Mouse (Mus musculus) intestine, embryonic 15.5 days (tissue): ENCODE results near the gene BC005561. TPM values are rescaled to one million over a fixed set of nuclear protein-coding genes. Genes with fewer than 3 reads are reported as not detected.
A peak's percentile ranks its signal among the peaks of the same experiment; 100 is the strongest.

ENCODE experiments used
- ATAC-seq: fragments of 200-750 bp; cut with Nextera tagmentation; 2 replicates; pipeline ENCODE4 v1.8.0; 2017; ENCODE audit warnings: moderate TSS enrichment, moderate library complexity
- H3K27ac ChIP-seq: fragments of 300-500 bp; sonication (generic); 2 replicates; pipeline ENCODE4 v1.5.1; 2015; ENCODE audit warnings: mild to moderate bottlenecking, inconsistent platforms
- H3K27me3 ChIP-seq: fragments of 300-500 bp; sonication (generic); replicated peaks from 2 replicates; pipeline ENCODE4 v1.6.1; 2015; ENCODE audit warnings: inconsistent platforms
- H3K36me3 ChIP-seq: fragments of 300-500 bp; sonication (generic); 2 replicates; pipeline ENCODE4 v1.6.1; 2015; ENCODE audit warnings: inconsistent platforms
- H3K4me1 ChIP-seq: fragments of 300-500 bp; sonication (generic); replicated peaks from 2 replicates; pipeline ENCODE4 v1.6.1; 2015; ENCODE audit warnings: inconsistent platforms
- H3K4me2 ChIP-seq: fragments of 300-500 bp; sonication (generic); replicated peaks from 2 replicates; pipeline ENCODE4 v1.6.1; 2015; ENCODE audit warnings: mild to moderate bottlenecking, inconsistent platforms
- H3K4me3 ChIP-seq: fragments of 300-500 bp; sonication (generic); replicated peaks from 2 replicates; pipeline ENCODE4 v1.5.1; 2015; ENCODE audit warnings: inconsistent platforms
- H3K9ac ChIP-seq: fragments of 300-500 bp; sonication (generic); 2 replicates; pipeline ENCODE4 v1.6.1; 2015; ENCODE audit warnings: inconsistent platforms
- H3K9me3 ChIP-seq: fragments of 300-500 bp; sonication (generic); 2 replicates; pipeline ENCODE4 v1.6.1; 2016; ENCODE audit warnings: inconsistent platforms
- WGBS: fragments of 180-500 bp; shearing (Covaris S2); methylation state at CpG from one replicate; pipeline ENCODE4 v1.1.7; 2015; 5-methylcytosine and 5-hydroxymethylcytosine counted together
- polyA plus RNA-seq: library from polyadenylated mRNA; unstranded; fragments of >200 nt; fragmentation: Nextera tagmentation; extraction: Ambion mirVana; gene quantifications from 2 replicates; pipeline ENCODE4 v1.2.1, GENCODE M21; 2015

Gene BC005561
- 9.1 and 9.4 TPM in 2 replicates for polyA plus RNA-seq

DNA sequence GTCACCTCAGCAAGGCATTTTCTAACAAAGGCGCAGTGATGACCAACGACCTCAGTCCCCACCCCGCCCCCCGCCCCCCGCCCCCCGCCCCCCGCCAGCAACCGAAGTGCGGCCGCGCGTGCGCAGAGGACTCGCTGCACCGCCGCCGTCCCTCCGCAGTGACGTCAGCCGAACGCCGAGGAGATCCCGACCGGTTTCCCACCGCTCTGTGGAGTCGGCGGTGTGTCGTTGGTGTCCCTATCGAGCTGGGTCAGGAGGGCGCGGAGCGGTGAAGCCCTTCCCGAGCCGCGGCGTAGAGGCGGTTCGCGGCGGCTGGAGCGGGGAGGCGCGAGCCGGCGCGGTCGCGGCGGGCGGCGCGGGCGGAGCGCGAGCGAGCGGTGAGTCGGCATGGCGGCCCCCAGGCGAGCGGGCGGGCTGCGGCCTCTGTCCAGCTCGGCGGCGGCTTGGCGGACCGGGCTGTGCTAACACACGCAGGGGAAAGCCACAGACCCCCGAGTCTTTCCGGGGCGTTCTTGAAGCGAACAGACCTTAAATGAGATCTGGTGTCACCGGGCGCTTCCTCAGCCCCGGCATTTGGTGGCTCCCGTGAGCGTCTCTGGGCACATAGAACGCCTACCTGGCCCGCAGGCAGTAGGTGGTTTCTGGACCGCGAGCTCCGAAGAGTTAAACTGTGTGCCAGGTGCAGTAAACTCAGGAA, at the start of gene BC005561:
Gene BC005561 (plus strand): TSS at position 158 of the 697 bp plus-strand sequence.
- WGBS: under 1% methylated on average over 79 of the region's 83 CpGs
- no peaks in the 10 kb centered on the region for H3K9me3 ChIP-seq
- H3K27me3 ChIP-seq: no peaks in the 10 kb centered on the region
- H3K9ac ChIP-seq: peak within 1 kb of the TSS; percentile 89
- H3K27ac ChIP-seq: peak within 1 kb of the TSS; percentile 93
- H3K4me3 ChIP-seq: peak within 1 kb of the TSS; percentile 83
- H3K36me3 ChIP-seq: peaks cover 7% of the 10 kb centered on the region
- H3K4me2 ChIP-seq: peak within 1 kb of the TSS; percentile 65
- no peaks in the 10 kb centered on the region for H3K4me1 ChIP-seq
- peak; percentile 96 for ATAC-seq

DNA sequence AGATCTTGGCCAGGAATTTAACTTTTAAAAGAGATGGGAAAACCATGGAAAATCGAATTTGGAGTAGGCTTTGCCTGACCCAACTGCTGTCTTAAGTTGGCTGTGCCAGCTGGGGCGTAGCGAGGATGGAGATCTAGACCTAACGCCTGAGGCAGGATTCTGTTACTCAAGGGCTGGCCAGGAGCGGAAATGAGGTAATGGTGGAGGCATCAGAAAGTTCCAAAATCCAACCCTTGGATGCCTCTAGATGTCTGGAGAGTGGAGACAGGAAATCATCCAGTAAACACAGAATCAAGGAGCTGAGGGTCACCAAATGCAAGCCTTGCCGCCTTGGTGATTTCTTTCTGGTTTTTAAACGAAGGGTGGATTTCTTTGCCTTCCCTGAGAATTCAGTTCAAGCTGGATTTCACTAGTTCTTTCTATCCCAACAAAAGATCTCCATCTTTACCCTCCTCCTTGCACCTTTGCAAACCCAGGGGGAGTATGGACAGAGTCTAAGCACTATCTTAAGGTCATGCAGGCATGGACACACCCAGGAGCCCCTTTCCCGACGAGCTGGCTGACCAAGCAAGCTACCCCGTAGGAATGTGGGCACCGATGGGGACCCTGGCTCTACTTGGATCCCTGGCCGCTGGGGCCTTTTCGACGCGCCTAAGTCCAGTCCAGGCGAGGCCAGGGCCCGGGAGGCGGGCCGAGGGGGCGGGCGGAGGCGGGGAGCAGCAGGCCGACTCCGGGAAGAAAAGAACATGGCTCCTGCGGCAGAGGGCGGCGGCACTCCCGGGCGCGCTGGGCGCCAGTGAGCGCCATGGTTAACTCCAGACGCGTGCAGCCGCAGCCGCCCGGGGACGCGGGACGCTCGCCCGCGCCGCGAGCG, 49.1 kb upstream of the BC005561 start, which contains the start of gene Pkd2:
Gene Pkd2 (plus strand): TSS at position 619 of the 874 bp plus-strand sequence.
- H3K9ac ChIP-seq: peak within 1 kb of the TSS; percentile 91
- H3K4me2 ChIP-seq: peak within 1 kb of the TSS; percentile 79
- peak within 1 kb of the TSS; percentile 98 for H3K4me3 ChIP-seq
- H3K36me3 ChIP-seq: 0 out of 2 replicates have a peak, but pooled peaks cover 3% of the 10 kb centered on the region
- no peaks in the 10 kb centered on the region for H3K27me3 ChIP-seq
- ATAC-seq: peak; percentile 97
- H3K27ac ChIP-seq: peak within 1 kb of the TSS; percentile 96
- 8% methylated on average over 46 of the region's 46 CpGs for WGBS
- no peaks in the 10 kb centered on the region for H3K9me3 ChIP-seq
- H3K4me1 ChIP-seq: 0 out of 2 replicates have a peak, but pooled peaks cover 4% of the 10 kb centered on the region

DNA sequence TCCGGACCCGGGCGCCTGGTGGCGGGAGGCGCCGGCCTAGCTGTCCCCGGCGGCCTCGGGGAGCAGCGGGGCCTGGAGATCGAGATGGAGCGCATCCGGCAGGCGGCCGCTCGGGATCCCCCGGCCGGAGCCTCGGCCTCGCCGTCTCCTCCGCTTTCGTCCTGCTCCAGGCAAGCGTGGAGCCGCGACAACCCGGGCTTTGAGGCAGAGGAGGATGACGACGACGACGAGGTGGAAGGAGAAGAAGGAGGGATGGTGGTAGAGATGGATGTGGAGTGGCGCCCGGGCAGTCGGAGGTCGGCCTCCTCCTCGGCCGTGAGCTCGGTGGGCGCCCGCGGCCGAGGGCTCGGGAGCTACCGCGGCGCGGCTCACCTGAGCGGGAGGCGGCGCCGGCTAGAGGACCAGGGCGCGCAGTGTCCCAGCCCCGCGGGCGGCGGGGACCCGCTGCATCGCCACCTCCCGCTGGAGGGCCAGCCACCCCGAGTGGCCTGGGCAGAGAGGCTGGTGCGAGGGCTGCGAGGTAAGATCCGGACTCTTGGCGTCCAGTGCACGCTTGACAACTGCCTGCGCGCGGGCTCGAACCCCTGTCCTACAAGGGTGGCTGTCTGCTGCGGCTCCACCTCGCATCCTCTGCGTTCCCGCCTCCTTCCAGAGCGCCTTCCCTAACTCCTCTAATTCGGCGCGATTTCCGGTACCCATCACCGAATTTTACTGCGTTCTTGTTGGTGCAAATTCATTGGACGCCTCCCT, 48.3 kb upstream of the BC005561 start:
- Histone ChIP-seq H3K4me3 (peak overlapping the region; percentile 98), H3K9ac (peak overlapping the region; percentile 91), H3K4me1 (0 out of 2 replicates have a peak, but pooled peaks cover 4% of the 10 kb centered on the region), H3K27ac (peak overlapping the region; percentile 96), H3K4me2 (peak overlapping the region; percentile 79), H3K9me3 (no peaks in the 10 kb centered on the region), H3K27me3 (no peaks in the 10 kb centered on the region), H3K36me3 (0 out of 2 replicates have a peak, but pooled peaks cover 3% of the 10 kb centered on the region)
- peak; percentile 82 for ATAC-seq
- under 1% methylated on average over 82 of the region's 82 CpGs for WGBS

DNA sequence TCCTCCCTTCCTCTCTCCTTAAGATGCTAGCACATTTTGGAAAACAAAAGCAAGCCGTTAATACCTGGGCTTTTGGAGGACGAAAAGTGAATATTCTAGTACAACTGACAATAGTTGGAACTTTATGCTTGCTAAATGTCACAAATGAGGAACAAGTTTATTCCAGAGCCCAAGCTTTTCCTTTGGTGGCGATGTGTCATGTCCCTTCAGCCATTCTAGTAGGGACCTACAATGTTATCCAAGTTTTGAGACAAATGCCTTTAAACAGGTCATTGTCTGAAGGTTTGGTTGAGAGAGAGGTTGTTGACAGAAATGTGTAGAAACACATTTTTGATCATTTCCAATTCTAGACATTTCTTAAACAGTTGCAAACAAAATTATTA, 47.7 kb upstream of the BC005561 start:
- peak overlapping the region; percentile 79 for H3K4me2 ChIP-seq
- H3K27me3 ChIP-seq: no peaks in the 10 kb centered on the region
- H3K4me1 ChIP-seq: 0 out of 2 replicates have a peak, but pooled peaks cover 4% of the 10 kb centered on the region
- peak overlapping the region; percentile 98 for H3K4me3 ChIP-seq
- H3K36me3 ChIP-seq: 0 out of 2 replicates have a peak, but pooled peaks cover 3% of the 10 kb centered on the region
- WGBS: 30% methylated on average over 3 of the region's 3 CpGs
- no peaks in the 10 kb centered on the region for H3K9me3 ChIP-seq
- no peak overlapping the region for H3K27ac ChIP-seq
- no peak for ATAC-seq
- no peak overlapping the region for H3K9ac ChIP-seq

DNA sequence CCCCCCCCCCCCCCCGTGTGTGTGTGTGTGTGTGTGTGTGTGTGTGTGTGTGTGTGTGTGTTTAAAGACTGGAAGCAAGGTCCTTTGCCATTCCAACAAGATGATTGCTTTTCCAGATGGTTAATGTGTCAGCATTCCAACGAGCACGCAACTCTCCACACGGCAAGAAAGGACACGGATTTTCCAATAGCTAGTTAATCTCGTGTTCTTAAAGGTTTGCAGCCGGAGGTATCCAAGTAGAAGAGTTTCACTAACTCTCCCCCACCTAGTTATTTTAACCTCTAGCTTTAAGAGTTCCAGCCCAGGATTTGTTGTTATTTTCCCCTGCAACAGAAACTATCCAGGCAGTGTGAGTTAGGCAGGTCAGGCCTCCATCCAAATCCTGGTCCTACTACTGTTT, 47.3 kb upstream of the BC005561 start:
- 0 out of 2 replicates have a peak, but pooled peaks cover 3% of the 10 kb centered on the region for H3K36me3 ChIP-seq
- H3K4me2 ChIP-seq: peak overlapping the region; percentile 79
- H3K4me3 ChIP-seq: peak overlapping the region; percentile 98
- 29% methylated on average over 6 of the region's 7 CpGs for WGBS
- no peaks in the 10 kb centered on the region for H3K9me3 ChIP-seq
- H3K9ac ChIP-seq: no peak overlapping the region
- ATAC-seq: no peak
- peaks cover 4% of the 10 kb centered on the region; the same call in 1 of the 2 replicates for H3K4me1 ChIP-seq
- H3K27ac ChIP-seq: no peak overlapping the region
- no peaks in the 10 kb centered on the region for H3K27me3 ChIP-seq

DNA sequence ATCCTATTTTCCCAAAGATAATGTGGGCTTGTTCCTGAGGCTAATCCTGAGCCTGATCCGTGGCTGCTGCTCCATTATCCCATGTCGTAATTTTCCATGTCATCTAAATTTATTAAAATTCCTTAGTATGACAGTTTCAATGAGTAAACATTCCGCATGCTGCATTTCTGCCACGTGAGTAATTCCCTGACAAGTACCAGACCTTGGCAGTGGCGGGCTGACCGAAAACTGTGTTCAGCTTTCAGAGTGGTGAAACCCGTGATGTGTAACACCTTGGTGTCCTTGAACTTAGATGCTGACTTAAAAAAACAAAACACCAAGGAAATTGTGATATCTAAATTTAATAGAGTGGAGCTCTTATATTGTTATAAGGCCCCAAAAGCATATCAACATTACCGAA, 42.9 kb upstream of the BC005561 start:
- H3K27ac ChIP-seq: no peak overlapping the region
- H3K4me2 ChIP-seq: no peak overlapping the region
- no peaks in the 10 kb centered on the region for H3K9me3 ChIP-seq
- H3K4me3 ChIP-seq: no peak overlapping the region
- peaks cover 16% of the 10 kb centered on the region for H3K36me3 ChIP-seq
- WGBS: 59% methylated on average over 8 of the region's 8 CpGs
- no peak overlapping the region for H3K9ac ChIP-seq
- no peak for ATAC-seq
- no peaks in the 10 kb centered on the region; the same call in 1 of the 2 replicates for H3K4me1 ChIP-seq
- H3K27me3 ChIP-seq: no peaks in the 10 kb centered on the region

DNA sequence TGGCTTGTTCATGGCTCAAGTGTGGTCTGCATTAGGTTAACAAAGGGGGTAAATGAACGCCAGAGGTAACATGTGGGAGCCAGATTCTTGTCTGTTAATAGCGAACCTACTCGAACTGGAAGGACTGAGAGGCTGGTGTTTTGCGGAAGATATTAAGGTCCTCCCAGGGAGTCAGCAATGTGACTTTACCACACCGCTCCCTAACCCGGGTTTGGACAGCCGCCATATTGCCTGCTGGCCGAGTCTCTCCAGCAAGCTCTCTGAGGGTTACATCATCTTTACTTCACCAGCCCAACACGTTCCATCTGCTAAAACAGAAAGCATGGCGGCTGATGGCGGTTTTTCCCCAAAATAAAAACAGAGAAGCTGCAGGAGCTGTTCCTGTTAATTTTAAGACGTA, 42.4 kb upstream of the BC005561 start:
- no peaks in the 10 kb centered on the region for H3K9me3 ChIP-seq
- H3K27me3 ChIP-seq: no peaks in the 10 kb centered on the region
- no peak overlapping the region for H3K4me3 ChIP-seq
- WGBS: 84% methylated on average over 12 of the region's 12 CpGs
- no peak for ATAC-seq
- peaks cover 19% of the 10 kb centered on the region for H3K36me3 ChIP-seq
- H3K27ac ChIP-seq: no peak overlapping the region
- H3K4me1 ChIP-seq: no peaks in the 10 kb centered on the region; the same call in 1 of the 2 replicates
- H3K4me2 ChIP-seq: no peak overlapping the region
- H3K9ac ChIP-seq: no peak overlapping the region

DNA sequence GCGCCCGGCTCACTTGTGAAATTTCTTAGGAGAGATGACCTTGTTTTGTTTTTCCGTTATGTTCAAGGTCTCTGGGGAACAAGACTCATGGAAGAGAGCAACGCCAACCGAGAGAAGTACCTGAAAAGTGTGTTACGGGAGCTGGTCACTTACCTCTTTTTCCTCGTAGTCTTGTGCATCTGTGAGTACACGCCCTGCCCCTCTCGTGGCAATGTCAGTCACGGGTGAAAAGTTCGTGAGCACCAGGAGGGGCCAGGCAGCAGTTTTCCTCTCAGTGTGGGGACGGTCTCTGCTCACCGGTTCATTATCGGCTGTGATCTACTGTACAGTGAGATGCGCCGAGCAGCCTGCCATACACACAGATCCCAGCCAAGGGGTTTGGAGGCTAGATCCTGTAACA, 41.3 kb upstream of the BC005561 start:
- no peak overlapping the region for H3K4me2 ChIP-seq
- no peaks in the 10 kb centered on the region for H3K9me3 ChIP-seq
- 91% methylated on average over 16 of the region's 16 CpGs for WGBS
- H3K27ac ChIP-seq: no peak overlapping the region
- H3K36me3 ChIP-seq: peaks cover 24% of the 10 kb centered on the region
- no peaks in the 10 kb centered on the region for H3K27me3 ChIP-seq
- no peak overlapping the region for H3K4me3 ChIP-seq
- no peak overlapping the region for H3K9ac ChIP-seq
- no peaks in the 10 kb centered on the region; the same call in 1 of the 2 replicates for H3K4me1 ChIP-seq
- no peak for ATAC-seq

DNA sequence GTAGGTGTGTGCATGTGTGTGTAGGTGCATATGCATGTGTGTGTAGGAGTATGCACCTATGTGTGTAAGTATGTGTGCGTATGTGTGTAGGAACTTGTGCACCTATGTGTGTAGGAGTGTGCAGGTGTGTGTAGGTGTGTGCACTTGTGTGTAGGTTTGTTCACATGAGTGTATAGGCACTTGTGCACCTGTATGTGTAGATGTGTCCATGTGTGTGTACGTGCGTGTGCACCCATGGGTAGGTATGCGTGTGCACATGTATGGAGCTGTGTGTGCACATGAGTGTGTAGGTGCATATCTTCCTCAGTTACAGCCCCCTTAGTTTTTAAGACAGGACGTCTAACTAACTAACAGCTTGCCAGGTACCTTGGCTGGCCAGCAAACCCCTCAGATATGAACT, 39.6 kb upstream of the BC005561 start:
- no peak overlapping the region for H3K9ac ChIP-seq
- WGBS: 89% methylated on average over 5 of the region's 5 CpGs
- H3K27ac ChIP-seq: no peak overlapping the region
- no peak overlapping the region for H3K4me3 ChIP-seq
- no peak overlapping the region for H3K4me2 ChIP-seq
- H3K4me1 ChIP-seq: no peaks in the 10 kb centered on the region; the same call in 1 of the 2 replicates
- no peaks in the 10 kb centered on the region for H3K27me3 ChIP-seq
- ATAC-seq: no peak
- H3K9me3 ChIP-seq: no peaks in the 10 kb centered on the region
- H3K36me3 ChIP-seq: peaks cover 31% of the 10 kb centered on the region

DNA sequence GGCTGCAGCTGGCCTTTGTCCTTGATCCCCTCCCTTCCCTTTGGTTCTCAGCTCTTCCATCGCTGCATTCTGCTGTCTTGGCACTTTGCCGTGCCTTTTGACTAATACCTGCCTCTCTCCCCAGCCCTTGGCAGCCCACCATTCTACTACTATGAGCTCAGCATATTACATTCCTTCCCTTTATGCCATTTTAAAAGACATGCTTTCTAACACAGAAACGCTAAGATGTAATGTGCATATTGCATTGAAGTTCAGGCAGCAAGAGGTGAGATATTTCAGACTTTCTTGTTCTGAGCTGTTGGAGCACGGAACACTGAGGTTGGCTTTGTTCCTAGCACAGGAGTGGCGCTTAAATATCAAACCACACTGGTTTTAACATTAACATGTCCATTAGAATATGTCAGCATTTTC, 37.2 kb upstream of the BC005561 start:
- H3K4me1 ChIP-seq: no peaks in the 10 kb centered on the region; the same call in 1 of the 2 replicates
- no peak overlapping the region for H3K4me3 ChIP-seq
- H3K27ac ChIP-seq: no peak overlapping the region
- H3K4me2 ChIP-seq: no peak overlapping the region
- 88% methylated on average over 5 of the region's 5 CpGs for WGBS
- H3K36me3 ChIP-seq: peaks cover 30% of the 10 kb centered on the region
- no peak overlapping the region for H3K9ac ChIP-seq
- no peaks in the 10 kb centered on the region for H3K9me3 ChIP-seq
- no peak for ATAC-seq
- H3K27me3 ChIP-seq: no peaks in the 10 kb centered on the region

DNA sequence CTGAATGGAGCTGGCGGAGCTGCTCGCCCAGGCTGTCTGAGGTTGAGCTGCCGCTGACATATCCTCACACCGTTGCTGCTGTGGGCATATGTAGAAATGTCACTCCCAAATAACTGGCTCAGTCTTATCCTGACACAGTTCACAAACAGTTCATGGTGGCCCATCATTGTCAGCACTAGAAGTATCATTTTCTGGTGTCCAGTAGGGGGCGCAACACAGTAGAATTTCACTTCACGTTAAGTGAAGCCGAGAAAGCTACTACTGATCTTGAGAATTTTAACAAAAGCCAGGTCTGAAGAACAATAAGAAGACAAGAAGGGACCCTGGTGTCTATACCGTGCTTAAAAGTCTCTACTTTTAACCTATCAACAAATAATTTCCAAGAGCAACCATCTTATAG, 35.8 kb upstream of the BC005561 start:
- no peak overlapping the region for H3K4me2 ChIP-seq
- H3K4me3 ChIP-seq: no peak overlapping the region
- no peak overlapping the region for H3K27ac ChIP-seq
- H3K9ac ChIP-seq: no peak overlapping the region
- no peak for ATAC-seq
- no peaks in the 10 kb centered on the region for H3K9me3 ChIP-seq
- H3K27me3 ChIP-seq: no peaks in the 10 kb centered on the region
- 93% methylated on average over 8 of the region's 8 CpGs for WGBS
- no peaks in the 10 kb centered on the region for H3K4me1 ChIP-seq
- peaks cover 21% of the 10 kb centered on the region for H3K36me3 ChIP-seq
